Mouse (Mus musculus): ENCODE measurements around the gene Kif24. TPM values are rescaled to one million over a fixed set of nuclear protein-coding genes. Genes with fewer than 3 reads are reported as not detected.

Kif24 gene
- 8.3 and 8.4 TPM in 2 replicates for polyA plus RNA-seq (2015; fragmentation: Nextera tagmentation; extraction: Ambion mirVana)

GRCm38 (mm10) chr4:41464345-41465286, at the start of gene Kif24, which contains the start of gene Nudt2:
Gene Kif24 (minus strand): TSS chr4:41464887.
Gene Nudt2 (plus strand): TSS chr4:41465151.
- H3K4me1 ChIP-seq (replicated peaks; ENCODE audit: control insufficient read depth, insufficient read depth, low read length): peaks cover 10% of the 10 kb centered on the region; the same call in 1 of the 2 replicates
- peak within 1 kb of the TSS; percentile 72 for H3K27ac ChIP-seq (ENCODE audit: low read length)
- H3K9ac ChIP-seq (ENCODE audit: low read length): peak within 1 kb of the TSS; percentile 81
- H3K36me3 ChIP-seq (ENCODE audit: control insufficient read depth, insufficient read depth, low read length): no peaks in the 10 kb centered on the region
- peak; percentile 99 for ATAC-seq (ENCODE audit: low read depth)
- under 1% methylated on average over 70 of the region's 70 CpGs for WGBS
- peak within 1 kb of the TSS; percentile 79 for H3K4me2 ChIP-seq (ENCODE audit: low read depth, low read length)
- peak within 1 kb of the TSS; percentile 84 for H3K4me3 ChIP-seq (ENCODE audit: low read length)
- no peaks in the 10 kb centered on the region for H3K27me3 ChIP-seq (ENCODE audit: control insufficient read depth, insufficient read depth, low read depth, low read length)
- H3K9me3 ChIP-seq (ENCODE audit: control insufficient read depth, low read length): no peaks in the 10 kb centered on the region

- no peak for ATAC-seq (ENCODE audit: low read depth)
- 18% methylated on average over 8 of the region's 8 CpGs for WGBS
- Histone ChIP-seq H3K9me3 (ENCODE audit: control insufficient read depth, low read length) (no peaks in the 10 kb centered on the region), H3K27ac (ENCODE audit: low read length) (no peak overlapping the region), H3K4me1 (replicated peaks; ENCODE audit: control insufficient read depth, insufficient read depth, low read length) (no peaks in the 10 kb centered on the region), H3K4me2 (ENCODE audit: low read depth, low read length) (no peak overlapping the region), H3K9ac (ENCODE audit: low read length) (no peak overlapping the region), H3K36me3 (ENCODE audit: control insufficient read depth, insufficient read depth, low read length) (no peaks in the 10 kb centered on the region), H3K4me3 (ENCODE audit: low read length) (no peak overlapping the region), H3K27me3 (ENCODE audit: control insufficient read depth, insufficient read depth, low read depth, low read length) (no peaks in the 10 kb centered on the region)
Measured at GRCm38 (mm10) chr4:41513714-41514113, 49.0 kb upstream of the Kif24 start.

DNA sequence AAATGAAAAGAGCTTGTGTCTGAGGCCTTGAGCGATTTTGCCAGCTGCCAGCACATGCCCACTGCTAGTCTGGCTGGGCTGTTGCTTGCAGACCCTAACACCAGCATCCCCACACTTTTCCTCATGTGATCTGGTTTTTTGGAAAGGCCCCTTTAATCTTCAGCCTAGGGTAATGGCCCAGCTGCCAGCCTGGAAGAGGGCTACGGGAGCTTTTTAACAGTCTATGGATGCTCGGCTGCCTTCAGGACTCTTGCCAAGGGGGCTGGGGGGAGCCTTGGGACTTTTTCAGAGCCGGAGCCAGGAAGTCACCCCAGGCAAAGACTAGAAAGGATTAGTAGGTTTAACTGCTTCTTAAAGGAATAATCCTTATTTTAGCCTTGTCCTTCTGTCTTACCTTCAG, 48.6 kb upstream of the Kif24 start:
- Histone ChIP-seq H3K9ac (ENCODE audit: low read length) (no peak overlapping the region), H3K36me3 (ENCODE audit: control insufficient read depth, insufficient read depth, low read length) (no peaks in the 10 kb centered on the region), H3K4me1 (replicated peaks; ENCODE audit: control insufficient read depth, insufficient read depth, low read length) (no peaks in the 10 kb centered on the region), H3K4me3 (ENCODE audit: low read length) (no peak overlapping the region), H3K9me3 (ENCODE audit: control insufficient read depth, low read length) (no peaks in the 10 kb centered on the region), H3K27ac (ENCODE audit: low read length) (no peak overlapping the region), H3K4me2 (ENCODE audit: low read depth, low read length) (no peak overlapping the region), H3K27me3 (ENCODE audit: control insufficient read depth, insufficient read depth, low read depth, low read length) (no peaks in the 10 kb centered on the region; the same call in 1 of the 2 replicates)
- WGBS: 36% methylated on average over 4 of the region's 4 CpGs
- ATAC-seq (ENCODE audit: low read depth): no peak

DNA sequence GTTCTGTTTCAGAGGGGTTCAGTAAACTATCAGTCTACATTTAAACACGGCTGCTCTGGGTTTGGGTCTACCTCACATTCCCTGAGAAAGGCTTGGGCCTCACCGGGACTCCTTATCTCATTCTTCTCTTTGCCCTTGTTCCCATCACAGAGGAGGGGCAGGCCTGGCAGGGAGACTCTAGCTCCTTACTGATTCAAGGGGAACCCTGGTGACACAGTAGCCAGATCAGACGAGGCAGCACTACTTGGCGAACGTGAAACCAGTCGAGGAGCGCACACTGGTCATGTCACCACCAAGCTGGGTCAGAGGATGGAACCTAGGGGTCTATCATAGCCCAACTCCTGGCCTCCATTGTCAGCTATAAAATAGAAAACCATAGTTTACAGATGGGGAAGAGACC, 43.3 kb upstream of the Kif24 start:
- Histone ChIP-seq H3K4me2 (ENCODE audit: low read depth, low read length) (no peak overlapping the region), H3K27me3 (ENCODE audit: control insufficient read depth, insufficient read depth, low read depth, low read length) (peaks cover 3% of the 10 kb centered on the region; the same call in 1 of the 2 replicates), H3K9ac (ENCODE audit: low read length) (no peak overlapping the region), H3K9me3 (ENCODE audit: control insufficient read depth, low read length) (no peaks in the 10 kb centered on the region), H3K4me3 (ENCODE audit: low read length) (no peak overlapping the region), H3K36me3 (ENCODE audit: control insufficient read depth, insufficient read depth, low read length) (no peaks in the 10 kb centered on the region), H3K27ac (ENCODE audit: low read length) (no peak overlapping the region), H3K4me1 (replicated peaks; ENCODE audit: control insufficient read depth, insufficient read depth, low read length) (peaks cover 10% of the 10 kb centered on the region)
- no peak for ATAC-seq (ENCODE audit: low read depth)
- WGBS: 41% methylated on average over 7 of the region's 7 CpGs

DNA sequence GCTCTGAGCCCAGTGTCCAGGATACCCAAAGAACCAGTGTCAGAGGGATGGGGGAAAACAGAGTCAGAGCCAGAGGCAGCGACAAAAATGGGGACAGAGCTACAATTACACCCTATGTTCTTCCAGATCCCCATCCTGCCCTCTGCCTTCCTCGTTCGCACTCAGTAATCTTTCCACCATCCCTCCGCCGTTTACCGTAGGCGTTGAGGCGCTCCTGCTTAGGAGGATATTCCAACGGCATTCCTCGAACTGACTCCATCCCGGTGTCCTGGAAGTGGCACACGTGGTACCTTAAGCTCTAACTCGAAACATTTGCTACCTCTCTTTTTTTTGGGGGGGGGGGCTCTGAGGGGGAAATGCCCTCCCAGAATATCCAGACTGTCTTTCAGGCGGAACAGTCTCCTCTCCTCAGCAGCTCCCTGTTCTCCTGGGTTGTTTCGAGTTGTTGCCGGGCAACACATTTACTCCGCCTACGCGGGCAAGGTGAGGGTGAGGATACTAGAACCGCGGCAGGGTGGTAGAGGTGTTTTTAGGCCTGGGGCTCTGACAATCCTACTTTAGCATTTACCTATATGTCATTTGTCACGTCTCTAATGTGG, 42.7 kb upstream of the Kif24 start:
- Histone ChIP-seq H3K27ac (ENCODE audit: low read length) (no peak overlapping the region), H3K36me3 (ENCODE audit: control insufficient read depth, insufficient read depth, low read length) (no peaks in the 10 kb centered on the region), H3K9me3 (ENCODE audit: control insufficient read depth, low read length) (no peaks in the 10 kb centered on the region), H3K4me1 (replicated peaks; ENCODE audit: control insufficient read depth, insufficient read depth, low read length) (peaks cover 10% of the 10 kb centered on the region), H3K4me2 (ENCODE audit: low read depth, low read length) (peak overlapping the region; percentile 95), H3K4me3 (ENCODE audit: low read length) (peak overlapping the region; percentile 59), H3K9ac (ENCODE audit: low read length) (peak overlapping the region; percentile 71), H3K27me3 (ENCODE audit: control insufficient read depth, insufficient read depth, low read depth, low read length) (peaks cover 3% of the 10 kb centered on the region; the same call in 1 of the 2 replicates)
- ATAC-seq (ENCODE audit: low read depth): 0 out of 2 replicates have a peak, but pooled peaks have one; percentile 0
- WGBS: 3% methylated on average over 22 of the region's 22 CpGs

DNA sequence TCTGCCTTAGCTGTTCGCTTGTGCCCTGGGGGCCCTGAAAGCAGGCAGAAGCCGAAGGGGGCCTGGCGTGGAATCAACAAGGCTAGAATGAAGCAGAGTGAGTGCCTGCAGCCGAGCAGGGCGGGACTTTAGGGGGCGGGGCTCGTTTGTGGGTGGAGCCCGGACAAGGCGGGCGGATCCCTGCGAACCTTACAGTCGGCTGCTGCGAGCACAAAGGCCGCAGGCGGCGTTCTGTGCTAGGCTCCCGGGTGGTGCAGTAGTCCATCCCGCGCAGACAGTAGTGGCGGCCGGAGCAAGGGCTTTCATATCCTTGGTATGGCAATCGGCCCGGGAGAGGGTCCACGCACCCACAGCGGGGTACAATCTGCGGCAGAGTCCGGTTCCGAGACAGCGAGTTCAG, 42.2 kb upstream of the Kif24 start:
- Histone ChIP-seq H3K27me3 (ENCODE audit: control insufficient read depth, insufficient read depth, low read depth, low read length) (peaks cover 3% of the 10 kb centered on the region; the same call in 1 of the 2 replicates), H3K27ac (ENCODE audit: low read length) (no peak overlapping the region), H3K4me2 (ENCODE audit: low read depth, low read length) (peak overlapping the region; percentile 95), H3K9ac (ENCODE audit: low read length) (peak overlapping the region; percentile 71), H3K9me3 (ENCODE audit: control insufficient read depth, low read length) (no peaks in the 10 kb centered on the region), H3K4me1 (replicated peaks; ENCODE audit: control insufficient read depth, insufficient read depth, low read length) (peaks cover 12% of the 10 kb centered on the region), H3K36me3 (ENCODE audit: control insufficient read depth, insufficient read depth, low read length) (no peaks in the 10 kb centered on the region), H3K4me3 (ENCODE audit: low read length) (peak overlapping the region; percentile 59)
- ATAC-seq (ENCODE audit: low read depth): peak; percentile 67
- WGBS: under 1% methylated on average over 29 of the region's 29 CpGs

DNA sequence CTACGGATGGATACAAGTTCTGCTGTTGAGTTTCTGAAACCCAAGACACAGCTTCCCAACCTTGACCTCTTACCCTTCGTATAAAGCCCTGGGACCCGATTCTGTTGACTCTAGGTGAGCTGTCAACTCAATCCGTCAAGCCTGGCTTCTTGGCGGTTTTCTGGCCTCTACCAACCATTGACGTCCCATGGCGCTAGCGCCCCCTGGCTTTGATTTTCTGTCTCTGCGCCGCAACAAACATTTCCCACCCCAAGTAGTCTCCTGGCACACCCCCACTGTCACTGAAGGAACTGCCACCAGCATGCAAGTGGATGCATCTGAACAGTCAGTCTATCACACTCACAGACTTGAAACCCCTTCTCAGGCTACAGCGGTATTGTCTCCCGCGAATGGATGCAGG, 41.5 kb upstream of the Kif24 start:
- H3K36me3 ChIP-seq (ENCODE audit: control insufficient read depth, insufficient read depth, low read length): no peaks in the 10 kb centered on the region
- H3K4me2 ChIP-seq (ENCODE audit: low read depth, low read length): peak overlapping the region; percentile 95
- H3K9me3 ChIP-seq (ENCODE audit: control insufficient read depth, low read length): no peaks in the 10 kb centered on the region
- 13% methylated on average over 13 of the region's 13 CpGs for WGBS
- H3K27me3 ChIP-seq (ENCODE audit: control insufficient read depth, insufficient read depth, low read depth, low read length): peaks cover 7% of the 10 kb centered on the region; the same call in 1 of the 2 replicates
- peaks cover 12% of the 10 kb centered on the region for H3K4me1 ChIP-seq (replicated peaks; ENCODE audit: control insufficient read depth, insufficient read depth, low read length)
- no peak overlapping the region for H3K27ac ChIP-seq (ENCODE audit: low read length)
- no peak overlapping the region; the same call in 1 of the 2 replicates for H3K9ac ChIP-seq (ENCODE audit: low read length)
- ATAC-seq (ENCODE audit: low read depth): no peak
- no peak overlapping the region; the same call in 1 of the 2 replicates for H3K4me3 ChIP-seq (ENCODE audit: low read length)

DNA sequence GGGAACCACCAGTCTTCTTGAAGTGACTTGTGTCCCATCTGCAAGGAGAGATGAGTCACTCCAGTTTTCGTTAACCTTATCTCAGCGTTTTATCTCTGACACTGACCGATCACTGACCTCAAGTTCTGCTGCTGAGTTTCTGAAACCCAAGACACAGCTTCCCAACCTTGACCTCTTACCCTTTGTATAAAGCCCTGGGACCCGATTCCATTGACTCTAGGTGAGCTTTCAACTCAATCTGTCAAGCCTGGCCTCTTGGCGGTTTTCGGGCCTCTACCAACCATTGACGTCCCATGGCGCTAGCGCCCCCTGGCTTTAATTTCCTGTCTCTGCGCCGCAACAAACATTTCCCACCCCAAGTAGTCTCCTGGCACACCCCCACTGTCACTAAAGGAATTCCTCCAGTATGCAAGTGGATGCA, 40.5 kb upstream of the Kif24 start:
- H3K27ac ChIP-seq (ENCODE audit: low read length): no peak overlapping the region
- peaks cover 17% of the 10 kb centered on the region for H3K27me3 ChIP-seq (ENCODE audit: control insufficient read depth, insufficient read depth, low read depth, low read length)
- no peak overlapping the region for H3K9ac ChIP-seq (ENCODE audit: low read length)
- no peak overlapping the region for H3K4me2 ChIP-seq (ENCODE audit: low read depth, low read length)
- 52% methylated on average over 11 of the region's 11 CpGs for WGBS
- H3K36me3 ChIP-seq (ENCODE audit: control insufficient read depth, insufficient read depth, low read length): no peaks in the 10 kb centered on the region
- ATAC-seq (ENCODE audit: low read depth): no peak
- no peak overlapping the region for H3K4me3 ChIP-seq (ENCODE audit: low read length)
- peaks cover 12% of the 10 kb centered on the region for H3K4me1 ChIP-seq (replicated peaks; ENCODE audit: control insufficient read depth, insufficient read depth, low read length)
- no peaks in the 10 kb centered on the region for H3K9me3 ChIP-seq (ENCODE audit: control insufficient read depth, low read length)

- Histone ChIP-seq H3K27me3 (ENCODE audit: control insufficient read depth, insufficient read depth, low read depth, low read length) (peaks cover 25% of the 10 kb centered on the region), H3K4me2 (ENCODE audit: low read depth, low read length) (no peak overlapping the region), H3K9me3 (ENCODE audit: control insufficient read depth, low read length) (no peaks in the 10 kb centered on the region), H3K36me3 (ENCODE audit: control insufficient read depth, insufficient read depth, low read length) (no peaks in the 10 kb centered on the region), H3K4me3 (ENCODE audit: low read length) (no peak overlapping the region), H3K4me1 (replicated peaks; ENCODE audit: control insufficient read depth, insufficient read depth, low read length) (peaks cover 12% of the 10 kb centered on the region), H3K9ac (ENCODE audit: low read length) (no peak overlapping the region), H3K27ac (ENCODE audit: low read length) (no peak overlapping the region)
- WGBS: 66% methylated on average over 5 of the region's 5 CpGs
- no peak for ATAC-seq (ENCODE audit: low read depth)
Measured at GRCm38 (mm10) chr4:41504325-41504724, 39.6 kb upstream of the Kif24 start.
